Mouse (Mus musculus) stomach, embryonic 14.5 days (tissue): ENCODE measurements around the gene Arhgef25. TPM values are rescaled to one million over a fixed set of nuclear protein-coding genes. Genes with fewer than 3 reads are reported as not detected.

Experiments
- ATAC-seq: fragments of 200-750 bp; cut with Nextera tagmentation; 2 replicates; pipeline ENCODE4 v1.8.0; 2017; ENCODE audit warnings: low read depth, moderate TSS enrichment; ENCODE audit not compliant: insufficient number of reproducible peaks, insufficient read depth, low FRiP score
- H3K27ac ChIP-seq: fragments of 300-500 bp; sonication (generic); 2 replicates; pipeline ENCODE4 v1.5.1; 2014; ENCODE audit warnings: mild to moderate bottlenecking, low read length, moderate library complexity, mixed read lengths
- H3K27me3 ChIP-seq: fragments of 300-500 bp; sonication (generic); 2 replicates; pipeline ENCODE4 v1.6.1; 2014; ENCODE audit warnings: low read length, control low read depth, mixed read lengths; ENCODE audit not compliant: control insufficient read depth, insufficient read depth
- H3K36me3 ChIP-seq: fragments of 300-500 bp; sonication (generic); 2 replicates; pipeline ENCODE4 v1.6.1; 2014; ENCODE audit warnings: mild to moderate bottlenecking, control low read depth, low read length, moderate library complexity, mixed read lengths; ENCODE audit not compliant: control insufficient read depth, insufficient read depth
- H3K4me1 ChIP-seq: fragments of 300-500 bp; sonication (generic); 2 replicates; pipeline ENCODE4 v1.6.1; 2014; ENCODE audit warnings: low read length, control low read depth, mixed read lengths; ENCODE audit not compliant: control insufficient read depth, insufficient read depth
- H3K4me2 ChIP-seq: fragments of 300-500 bp; sonication (generic); replicated peaks from 2 replicates; pipeline ENCODE4 v1.6.1; 2014; ENCODE audit warnings: low read depth, low read length, control low read depth
- H3K4me3 ChIP-seq: fragments of 300-500 bp; sonication (generic); 2 replicates; pipeline ENCODE4 v1.5.1; 2014; ENCODE audit warnings: low read depth, low read length, control low read depth
- H3K9ac ChIP-seq: fragments of 300-500 bp; sonication (generic); replicated peaks from 2 replicates; pipeline ENCODE4 v1.6.1; 2014; ENCODE audit warnings: low read depth, mild to moderate bottlenecking, control low read depth, low read length, moderate library complexity, mixed read lengths
- H3K9me3 ChIP-seq: fragments of 300-500 bp; sonication (generic); 2 replicates; pipeline ENCODE4 v1.6.1; 2016; ENCODE audit warnings: low read depth, low read length, control low read depth; ENCODE audit not compliant: control insufficient read depth
- WGBS: fragments of 180-500 bp; shearing (Covaris S2); extraction: QIAGEN DNeasy Blood & Tissue Kit; methylation state at CpG from one replicate; pipeline ENCODE4 v1.1.7; 2014; 5-methylcytosine and 5-hydroxymethylcytosine counted together
- polyA plus RNA-seq: library from polyadenylated mRNA; unstranded; fragments of >200 nt; fragmentation: Nextera tagmentation; extraction: Ambion mirVana; gene quantifications from 2 replicates; pipeline ENCODE4 v1.2.1, GENCODE M21; 2014

Gene Arhgef25
- polyA plus RNA-seq, 1 experiment from 2014 or later: 71.1 TPM

GRCm38 (mm10) chr10:127200279-127200678 is 10.4 kb upstream of the Arhgef25 start:
- no peak overlapping the region for H3K9ac ChIP-seq
- 82% methylated on average over 8 of the region's 8 CpGs for WGBS
- no peak overlapping the region for H3K4me2 ChIP-seq
- H3K27ac ChIP-seq: no peak overlapping the region
- H3K9me3 ChIP-seq: no peaks in the 10 kb centered on the region
- ATAC-seq: no peak
- H3K36me3 ChIP-seq: peaks cover 21% of the 10 kb centered on the region
- peaks cover 8% of the 10 kb centered on the region; the same call in 1 of the 2 replicates for H3K4me1 ChIP-seq
- no peak overlapping the region for H3K4me3 ChIP-seq
- no peaks in the 10 kb centered on the region for H3K27me3 ChIP-seq

- Histone ChIP-seq H3K4me2 (no peak overlapping the region), H3K9me3 (no peaks in the 10 kb centered on the region), H3K27ac (no peak overlapping the region), H3K4me3 (no peak overlapping the region), H3K36me3 (peaks cover 19% of the 10 kb centered on the region), H3K9ac (no peak overlapping the region), H3K4me1 (peaks cover 15% of the 10 kb centered on the region; the same call in 1 of the 2 replicates), H3K27me3 (no peaks in the 10 kb centered on the region)
- ATAC-seq: no peak
- WGBS: 81% methylated on average over 11 of the region's 11 CpGs
Measured at GRCm38 (mm10) chr10:127199474-127199873, 9.6 kb upstream of the Arhgef25 start.

GRCm38 (mm10) chr10:127199068-127199467 is 9.2 kb upstream of the Arhgef25 start:
- Histone ChIP-seq H3K4me1 (peaks cover 19% of the 10 kb centered on the region; the same call in 1 of the 2 replicates), H3K27ac (no peak overlapping the region), H3K4me2 (no peak overlapping the region), H3K9me3 (no peaks in the 10 kb centered on the region), H3K9ac (no peak overlapping the region), H3K27me3 (no peaks in the 10 kb centered on the region), H3K36me3 (peaks cover 19% of the 10 kb centered on the region), H3K4me3 (no peak overlapping the region)
- no peak for ATAC-seq
- 70% methylated on average over 5 of the region's 5 CpGs for WGBS

- no peak overlapping the region for H3K4me2 ChIP-seq
- peaks cover 19% of the 10 kb centered on the region; the same call in 1 of the 2 replicates for H3K4me1 ChIP-seq
- no peak overlapping the region for H3K27ac ChIP-seq
- peaks cover 19% of the 10 kb centered on the region for H3K36me3 ChIP-seq
- no peak overlapping the region for H3K4me3 ChIP-seq
- H3K9me3 ChIP-seq: no peaks in the 10 kb centered on the region
- WGBS: 51% methylated on average over 2 of the region's 2 CpGs
- no peak for ATAC-seq
- H3K27me3 ChIP-seq: no peaks in the 10 kb centered on the region
- H3K9ac ChIP-seq: no peak overlapping the region
Measured at GRCm38 (mm10) chr10:127198492-127198891, 8.6 kb upstream of the Arhgef25 start.

DNA sequence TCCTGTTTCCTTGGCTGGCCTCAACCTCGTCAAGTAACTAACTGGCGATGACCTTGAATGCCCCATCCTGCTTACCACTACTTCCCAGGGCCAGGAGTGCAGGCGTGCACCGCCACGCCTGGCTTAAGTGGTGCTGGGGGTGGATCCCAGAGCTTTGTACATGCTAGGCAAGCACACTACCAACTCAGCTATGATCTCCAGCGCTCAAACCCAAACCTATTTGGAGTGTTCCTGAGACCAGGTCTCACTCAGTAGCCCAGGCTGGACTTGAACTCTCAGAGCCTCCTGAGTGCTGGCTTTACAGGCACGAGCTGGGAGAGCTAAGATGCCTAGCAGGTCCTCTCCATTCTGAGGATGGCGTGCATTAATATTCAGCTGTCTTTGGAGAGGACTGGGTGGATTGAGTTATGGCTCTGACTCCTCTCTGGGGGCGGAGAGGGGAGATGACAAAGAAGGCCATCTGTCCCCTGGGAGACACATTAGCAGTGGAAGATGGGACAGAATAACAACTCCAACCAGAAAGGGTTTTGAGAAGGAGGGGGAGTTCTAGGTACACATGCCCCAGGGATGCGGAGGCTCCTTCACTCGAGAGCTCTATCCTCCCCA is 7.7 kb upstream of the Arhgef25 start:
- Histone ChIP-seq H3K9me3 (no peaks in the 10 kb centered on the region), H3K4me1 (peaks cover 19% of the 10 kb centered on the region; the same call in 1 of the 2 replicates), H3K4me2 (no peak overlapping the region), H3K27ac (no peak overlapping the region), H3K36me3 (peaks cover 19% of the 10 kb centered on the region), H3K4me3 (no peak overlapping the region), H3K9ac (no peak overlapping the region), H3K27me3 (no peaks in the 10 kb centered on the region)
- 83% methylated on average over 11 of the region's 11 CpGs for WGBS
- no peak for ATAC-seq

- Histone ChIP-seq H3K4me2 (no peak overlapping the region), H3K27ac (peak overlapping the region; percentile 91; the same call in 1 of the 2 replicates), H3K4me1 (peaks cover 19% of the 10 kb centered on the region; the same call in 1 of the 2 replicates), H3K27me3 (no peaks in the 10 kb centered on the region), H3K36me3 (peaks cover 19% of the 10 kb centered on the region), H3K9me3 (no peaks in the 10 kb centered on the region), H3K4me3 (no peak overlapping the region), H3K9ac (no peak overlapping the region)
- 87% methylated on average over 8 of the region's 8 CpGs for WGBS
- no peak for ATAC-seq
Measured at GRCm38 (mm10) chr10:127197104-127197503, 7.2 kb upstream of the Arhgef25 start.

DNA sequence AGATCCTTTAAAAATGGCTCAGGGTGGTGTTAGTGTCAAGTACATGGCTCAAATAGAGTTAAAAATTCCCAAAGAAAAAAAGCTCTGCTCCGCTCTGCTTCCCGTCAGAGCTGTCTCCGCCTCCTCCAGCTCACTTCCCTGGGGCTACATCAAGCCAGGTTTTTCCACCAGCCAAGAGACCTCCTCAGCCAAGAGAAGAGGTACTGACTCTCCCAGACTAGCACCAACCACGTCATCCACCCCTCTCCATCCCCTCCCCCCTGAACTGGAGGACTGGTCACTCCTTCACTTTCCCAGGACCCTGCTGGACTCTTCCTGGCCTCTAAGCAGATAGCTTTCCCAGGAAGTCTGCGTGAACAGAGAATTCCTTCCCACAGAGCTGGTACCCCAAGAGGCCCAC is 6.5 kb upstream of the Arhgef25 start:
- no peak overlapping the region for H3K9ac ChIP-seq
- peak overlapping the region; percentile 94 for H3K4me3 ChIP-seq
- peak overlapping the region; percentile 91 for H3K27ac ChIP-seq
- 0% methylated on average over 5 of the region's 5 CpGs for WGBS
- H3K4me1 ChIP-seq: peaks cover 19% of the 10 kb centered on the region; the same call in 1 of the 2 replicates
- peak overlapping the region; percentile 91 for H3K4me2 ChIP-seq
- H3K36me3 ChIP-seq: peaks cover 17% of the 10 kb centered on the region
- peak; percentile 85 for ATAC-seq
- H3K9me3 ChIP-seq: no peaks in the 10 kb centered on the region
- no peaks in the 10 kb centered on the region for H3K27me3 ChIP-seq

- Histone ChIP-seq H3K9ac (peak within 1 kb of the TSS; percentile 90), H3K36me3 (peaks cover 16% of the 10 kb centered on the region), H3K9me3 (no peaks in the 10 kb centered on the region), H3K4me2 (peak within 1 kb of the TSS; percentile 91), H3K27me3 (no peaks in the 10 kb centered on the region), H3K4me3 (peak within 1 kb of the TSS; percentile 94), H3K4me1 (peaks cover 22% of the 10 kb centered on the region; the same call in 1 of the 2 replicates), H3K27ac (peak within 1 kb of the TSS; percentile 91)
- under 1% methylated on average over 44 of the region's 47 CpGs for WGBS
- ATAC-seq: peak; percentile 43; the same call in 1 of the 2 replicates
Measured at GRCm38 (mm10) chr10:127195328-127196129, 5.6 kb upstream of the Arhgef25 start, which contains the start of gene Dtx3. Gene Dtx3 (minus strand): TSS chr10:127195728.
